Mouse (Mus musculus) spleen, adult 2 months (tissue): ENCODE measurements around the gene Zfp276.

ENCODE experiments used
- CTCF ChIP-seq: fragments of 200-500 bp; IDR thresholded peaks from 2 replicates; pipeline ENCODE4 v1.5.1; 2011; ENCODE audit warnings: mild to moderate bottlenecking, inconsistent platforms; ENCODE audit not compliant: insufficient read depth, insufficient read length, insufficient replicate concordance; ENCODE audit errors: extremely low read depth
- POLR2A ChIP-seq: fragments of 200-500 bp; IDR thresholded peaks from 2 replicates; pipeline ENCODE4 v1.6.1; 2011; ENCODE audit warnings: low read depth, low read length, inconsistent platforms

- TF ChIP-seq POLR2A (peak; percentile 92), CTCF (peak; percentile 32; the same call in 1 of the 2 replicates)
These were observed 41.5 kb upstream of the Zfp276 start, which contains the start of the genes Chmp1a and Spata33 for GRCm38 (mm10) chr8:123212321-123213117.
